Mouse (Mus musculus) spleen, adult 2 months (tissue): Measurements from ENCODE around the gene Olfr814. TPM values are rescaled to one million over a fixed set of nuclear protein-coding genes. Genes with fewer than 3 reads are reported as not detected.
"Not testable (repeated sequence)": the region's sequence is repeated elsewhere in the genome, so short reads cannot be mapped to it uniquely, and the experiment has no call there.

Source experiments
- DNase-seq, 2 experiments: peaks; one replicate each; pipeline versions ENCODE4 v3.0.0 to v3.0.0-alpha.2; 2012 to 2021; ENCODE audit warnings: low spot score in 2 of 2, low read depth in 1 of 2
- H3K27ac ChIP-seq: fragments of 200-500 bp; 2 replicates; pipeline ENCODE4 v1.5.1; 2012; ENCODE audit warnings: low read length, inconsistent platforms; ENCODE audit not compliant: insufficient read depth
- H3K27me3 ChIP-seq: fragments of 200-500 bp; 2 replicates; pipeline ENCODE4 v1.6.1; 2012; ENCODE audit warnings: mild to moderate bottlenecking, moderate library complexity, low read length, inconsistent platforms; ENCODE audit not compliant: control insufficient read depth, insufficient read depth
- H3K36me3 ChIP-seq: fragments of 200-500 bp; 2 replicates; pipeline ENCODE4 v1.6.1; 2012; ENCODE audit warnings: mild to moderate bottlenecking, low read length, inconsistent platforms; ENCODE audit not compliant: control insufficient read depth, insufficient read depth
- H3K4me1 ChIP-seq: fragments of 200-500 bp; 2 replicates; pipeline ENCODE4 v1.6.1; 2011; ENCODE audit warnings: inconsistent platforms; ENCODE audit not compliant: control insufficient read depth, insufficient read depth, insufficient read length
- H3K4me3 ChIP-seq: fragments of 200-500 bp; 2 replicates; pipeline ENCODE4 v1.5.1; 2011; ENCODE audit warnings: mild to moderate bottlenecking, inconsistent platforms; ENCODE audit not compliant: insufficient read depth, insufficient read length; ENCODE audit errors: extremely low read depth
- CTCF ChIP-seq: fragments of 200-500 bp; IDR thresholded peaks from 2 replicates; pipeline ENCODE4 v1.5.1; 2011; ENCODE audit warnings: mild to moderate bottlenecking, inconsistent platforms; ENCODE audit not compliant: insufficient read depth, insufficient read length, insufficient replicate concordance; ENCODE audit errors: extremely low read depth
- POLR2A ChIP-seq: fragments of 200-500 bp; IDR thresholded peaks from 2 replicates; pipeline ENCODE4 v1.6.1; 2011; ENCODE audit warnings: low read depth, low read length, inconsistent platforms
- WGBS: fragments of 180-500 bp; shearing (Covaris S2); methylation state at CpG from one replicate; pipeline ENCODE4 v1.1.7; 2018; 5-methylcytosine and 5-hydroxymethylcytosine counted together
- polyA plus RNA-seq: library from polyadenylated mRNA; depleted of rRNA; stranded (reverse); fragments of >200 nt; gene quantifications from 2 replicates; pipeline ENCODE4 v1.2.3, GENCODE M21; 2012; rRNA removed

The Olfr814 gene
- polyA plus RNA-seq = not detected in 2 replicates

DNA sequence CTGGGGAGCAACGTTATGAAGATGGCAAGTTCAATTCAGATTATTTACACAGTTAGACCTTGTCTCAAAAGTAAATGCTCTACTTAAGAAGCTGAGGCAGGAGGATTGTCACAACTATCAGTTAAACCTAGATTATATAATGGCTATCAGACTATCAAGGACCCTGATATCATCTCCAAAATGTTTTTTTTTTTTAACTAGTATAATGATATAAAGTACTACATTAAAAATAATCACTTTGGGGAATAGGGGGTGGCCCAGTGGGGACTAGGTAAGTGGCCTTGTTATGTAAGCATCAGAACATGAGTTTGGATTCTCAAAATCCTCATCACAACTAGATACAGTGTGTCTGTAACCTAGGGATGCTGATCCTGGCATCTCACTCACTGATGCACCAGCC, at the start of gene Olfr814:
Olfr814 (minus strand) TSS at position 101 of the 400 bp plus-strand sequence.
- H3K27me3 ChIP-seq, H3K27ac ChIP-seq, H3K4me1 ChIP-seq, DNase-seq, H3K36me3 ChIP-seq, H3K4me3 ChIP-seq: not testable (repeated sequence)
- WGBS = 77% methylated on average over 1 of the region's 1 CpGs

DNA sequence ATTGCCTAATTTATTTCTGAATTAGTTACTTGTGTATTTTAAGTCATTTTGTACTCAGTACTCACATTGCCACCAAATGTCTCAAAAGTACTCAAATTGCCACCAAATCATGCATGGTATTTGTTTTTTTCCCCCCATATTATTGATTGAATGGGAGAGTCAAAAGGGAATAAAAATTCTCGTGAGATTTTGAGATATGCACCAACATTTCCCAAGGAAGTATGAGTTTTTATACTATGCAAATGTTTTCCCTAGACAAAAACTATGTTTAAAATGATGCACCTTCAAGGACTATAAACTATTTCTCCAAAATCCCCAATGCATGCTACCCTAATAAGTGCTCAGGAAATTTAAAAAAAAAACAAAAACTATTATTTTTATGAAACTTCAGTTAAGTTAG, 35.8 kb upstream of the Olfr814 start, which contains the start of gene Olfr816:
Olfr816 (minus strand) TSS at position 101 of the 400 bp plus-strand sequence.
- H3K27me3 ChIP-seq = no peaks in the 10 kb centered on the region
- WGBS = 56% methylated on average over 1 of the region's 1 CpGs
- TF ChIP-seq CTCF (no peak), POLR2A (no peak)
- no peaks in the 10 kb centered on the region for H3K4me1 ChIP-seq
- no peak for DNase-seq
- H3K36me3 ChIP-seq = no peaks in the 10 kb centered on the region
- no peak within 1 kb of the TSS for H3K4me3 ChIP-seq
- H3K27ac ChIP-seq = no peak within 1 kb of the TSS

DNA sequence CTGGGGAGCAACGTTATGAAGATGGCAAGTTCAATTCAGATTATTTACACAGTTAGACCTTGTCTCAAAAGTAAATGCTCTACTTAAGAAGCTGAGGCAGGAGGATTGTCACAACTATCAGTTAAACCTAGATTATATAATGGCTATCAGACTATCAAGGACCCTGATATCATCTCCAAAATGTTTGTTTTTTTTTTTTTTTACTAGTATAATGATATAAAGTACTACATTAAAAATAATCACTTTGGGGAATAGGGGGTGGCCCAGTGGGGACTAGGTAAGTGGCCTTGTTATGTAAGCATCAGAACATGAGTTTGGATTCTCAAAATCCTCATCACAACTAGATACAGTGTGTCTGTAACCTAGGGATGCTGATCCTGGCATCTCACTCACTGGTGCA, 26.1 kb upstream of the Olfr814 start, which contains the start of gene Olfr815:
Olfr815 (minus strand) TSS at position 101 of the 400 bp plus-strand sequence.
- not testable (repeated sequence) for DNase-seq, H3K4me3 ChIP-seq, H3K27me3 ChIP-seq, H3K27ac ChIP-seq, H3K36me3 ChIP-seq, H3K4me1 ChIP-seq
- WGBS = 65% methylated on average over 1 of the region's 1 CpGs

DNA sequence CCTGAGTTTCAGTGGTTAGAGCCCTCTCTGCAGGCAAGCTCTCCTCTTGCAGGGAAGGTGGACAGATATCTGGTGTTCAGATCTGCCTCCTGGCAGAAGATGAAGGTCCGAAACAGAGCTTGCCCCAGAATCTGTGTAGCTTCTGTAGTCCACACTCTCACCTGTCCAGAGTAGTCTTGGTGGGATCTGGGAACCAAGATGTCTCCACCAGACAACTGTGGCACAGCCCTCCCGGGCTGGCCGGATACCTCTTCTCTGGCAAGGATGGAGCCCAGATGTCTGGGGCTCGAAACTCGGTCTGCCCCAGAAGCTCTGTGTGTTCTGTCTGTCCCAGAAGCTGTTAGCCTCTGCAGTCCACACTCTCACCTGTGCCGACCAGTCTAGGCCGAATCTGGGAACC, 6.3 kb upstream of the Olfr814 start:
- TF ChIP-seq CTCF (no peak), POLR2A (no peak)
- no peaks in the 10 kb centered on the region for H3K4me1 ChIP-seq
- no peaks in the 10 kb centered on the region for H3K27me3 ChIP-seq
- no peak for DNase-seq
- no peaks in the 10 kb centered on the region for H3K36me3 ChIP-seq
- H3K27ac ChIP-seq = no peak overlapping the region
- WGBS = 85% methylated on average over 7 of the region's 7 CpGs
- no peak overlapping the region for H3K4me3 ChIP-seq

DNA sequence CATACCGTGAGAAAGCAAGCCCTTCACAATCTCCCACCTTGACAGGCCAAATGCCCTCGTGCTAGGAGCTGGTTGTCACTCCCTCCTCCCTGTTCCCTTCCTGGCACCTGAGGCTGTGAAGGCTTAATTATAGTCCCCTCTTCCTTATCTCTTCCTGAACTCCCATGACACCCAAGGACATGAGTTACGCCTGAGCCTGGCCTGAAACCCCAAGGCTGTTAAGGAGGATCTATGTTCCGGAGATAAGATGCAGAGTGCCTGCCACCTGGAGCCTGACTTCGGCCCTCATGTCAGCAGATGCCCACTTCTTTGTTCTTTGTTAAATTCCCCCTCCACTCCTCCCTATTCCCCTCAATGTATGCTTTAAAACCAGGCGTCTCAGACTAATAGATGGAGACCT, 5.8 kb upstream of the Olfr814 start:
- H3K27ac ChIP-seq, H3K4me1 ChIP-seq, H3K4me3 ChIP-seq, DNase-seq, H3K36me3 ChIP-seq, H3K27me3 ChIP-seq: not testable (repeated sequence)
- 76% methylated on average over 6 of the region's 6 CpGs for WGBS

DNA sequence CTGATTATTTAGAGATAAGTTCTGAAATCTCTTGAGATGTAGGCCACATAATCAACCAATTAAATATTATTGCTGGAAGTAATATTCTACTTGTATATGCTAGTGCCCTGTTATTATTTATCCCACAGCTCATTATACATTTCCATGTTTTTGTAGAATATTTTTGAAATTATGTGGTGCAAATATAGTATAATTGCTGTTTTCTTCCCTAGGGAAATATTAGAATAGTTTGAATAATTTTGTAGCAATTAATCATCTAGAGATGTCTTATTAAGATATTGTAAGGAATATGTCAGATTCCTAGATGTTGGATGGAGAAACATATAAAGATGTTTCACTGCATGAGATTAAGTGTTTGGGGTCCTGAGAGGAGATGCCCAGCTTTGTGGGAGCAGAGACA, 24.6 kb downstream of the Olfr814 start, which contains the start of gene Olfr813:
Olfr813 (plus strand) TSS at position 301 of the 400 bp plus-strand sequence.
- no peaks in the 10 kb centered on the region for H3K36me3 ChIP-seq
- no peak for DNase-seq
- no peaks in the 10 kb centered on the region for H3K4me1 ChIP-seq
- TF ChIP-seq POLR2A = no peak
- TF ChIP-seq CTCF = no peak
- H3K27ac ChIP-seq = no peak within 1 kb of the TSS
- H3K27me3 ChIP-seq = no peaks in the 10 kb centered on the region
- no peak within 1 kb of the TSS for H3K4me3 ChIP-seq

DNA sequence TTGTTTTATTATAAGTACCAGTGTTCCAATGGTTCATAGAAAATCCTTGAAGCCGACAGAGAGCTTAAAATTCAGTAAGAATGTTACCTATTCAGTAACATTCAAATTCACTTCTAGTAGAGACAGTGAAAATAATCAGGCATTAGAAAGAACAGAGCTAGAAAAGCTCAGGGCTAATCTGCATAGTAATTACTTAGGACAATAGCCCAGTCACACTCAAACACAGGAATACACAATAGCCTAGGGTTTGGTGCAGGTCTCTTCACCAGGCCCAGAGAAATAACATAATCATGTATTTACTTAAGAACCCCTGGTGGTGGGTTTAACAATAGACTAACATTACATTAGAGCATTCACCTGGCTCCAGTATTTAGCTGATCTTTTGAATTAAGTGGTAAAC, 32.3 kb downstream of the Olfr814 start:
- Histone ChIP-seq H3K36me3 (no peaks in the 10 kb centered on the region), H3K27me3 (no peaks in the 10 kb centered on the region), H3K4me1 (no peaks in the 10 kb centered on the region), H3K4me3 (no peak overlapping the region), H3K27ac (no peak overlapping the region)
- no peak for TF ChIP-seq POLR2A
- no peak for TF ChIP-seq CTCF
- WGBS = 79% methylated on average over 1 of the region's 1 CpGs
- DNase-seq = no peak

DNA sequence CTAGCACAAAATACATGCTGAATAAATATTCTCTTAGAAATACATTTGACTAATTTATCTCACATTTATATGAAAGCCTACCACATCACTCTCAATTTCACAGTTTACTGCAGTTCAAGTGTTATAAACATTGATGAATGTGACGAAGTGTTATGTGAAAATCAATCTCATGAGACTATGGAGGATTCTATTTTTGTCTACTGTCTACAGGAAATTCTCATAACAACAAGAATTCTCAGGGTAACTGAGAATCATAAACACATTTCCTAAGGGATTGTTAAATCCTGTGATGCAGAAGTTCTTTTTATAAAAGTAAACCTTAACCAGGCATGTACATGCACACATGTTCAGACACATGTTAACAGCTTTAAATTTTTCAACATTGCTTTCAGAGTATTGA, 33.7 kb downstream of the Olfr814 start, which contains the start of gene Olfr812:
Olfr812 (minus strand) TSS at position 101 of the 400 bp plus-strand sequence.
- 62% methylated on average over 1 of the region's 1 CpGs for WGBS
- no peak for DNase-seq
- Histone ChIP-seq H3K27me3 (no peaks in the 10 kb centered on the region), H3K4me3 (no peak within 1 kb of the TSS), H3K27ac (no peak within 1 kb of the TSS), H3K36me3 (no peaks in the 10 kb centered on the region), H3K4me1 (no peaks in the 10 kb centered on the region)
- TF ChIP-seq POLR2A = no peak
- no peak for TF ChIP-seq CTCF

Other genes with a start within 250 kb of the Olfr814 start
- gene Olfr799, start 242.4 kb downstream of the Olfr814 start, polyA plus RNA-seq = not detected in 2 replicates
- gene Olfr800, start 222.2 kb downstream of the Olfr814 start, polyA plus RNA-seq = not detected in 2 replicates
- gene Olfr801, start 206.0 kb downstream of the Olfr814 start, polyA plus RNA-seq = not detected in 2 replicates
- not detected in 2 replicates for gene Olfr802, start 191.7 kb downstream of the Olfr814 start, polyA plus RNA-seq
- gene Olfr803, start 185.6 kb downstream of the Olfr814 start, polyA plus RNA-seq = not detected in 2 replicates
- not detected in 2 replicates for gene Olfr804, start 176.6 kb downstream of the Olfr814 start, polyA plus RNA-seq
- gene Olfr805, start 150.5 kb downstream of the Olfr814 start, polyA plus RNA-seq = not detected in 2 replicates
- gene Olfr806, start 137.9 kb downstream of the Olfr814 start, polyA plus RNA-seq = not detected in 2 replicates
- not detected in 2 replicates for gene Olfr807, start 122.1 kb downstream of the Olfr814 start, polyA plus RNA-seq
- not detected in 2 replicates for gene Olfr808, start 114.4 kb downstream of the Olfr814 start, polyA plus RNA-seq
- gene Olfr809, start 105.2 kb downstream of the Olfr814 start, polyA plus RNA-seq = not detected in 2 replicates
- gene Olfr810, start 84.9 kb downstream of the Olfr814 start, polyA plus RNA-seq = not detected in 2 replicates
- gene Olfr811, start 75.5 kb downstream of the Olfr814 start, polyA plus RNA-seq = not detected in 2 replicates
- not detected in 2 replicates for gene Olfr812, start 33.8 kb downstream of the Olfr814 start, polyA plus RNA-seq
- not detected in 2 replicates for gene Olfr813, start 24.5 kb downstream of the Olfr814 start, polyA plus RNA-seq
- not detected in 2 replicates for gene Olfr815, start 26.0 kb upstream of the Olfr814 start, polyA plus RNA-seq
- gene Olfr816, start 35.7 kb upstream of the Olfr814 start, polyA plus RNA-seq = not detected in 2 replicates
- not detected in 2 replicates for gene Olfr818, start 69.2 kb upstream of the Olfr814 start, polyA plus RNA-seq
- not detected in 2 replicates for gene Olfr819, start 87.4 kb upstream of the Olfr814 start, polyA plus RNA-seq
- not detected in 2 replicates for gene Olfr247, start 96.3 kb upstream of the Olfr814 start, polyA plus RNA-seq
- gene Gm10310, start 105.2 kb upstream of the Olfr814 start, polyA plus RNA-seq = not detected in 2 replicates
- not detected in 2 replicates for gene Olfr820, start 132.8 kb upstream of the Olfr814 start, polyA plus RNA-seq
- gene Olfr821, start 150.5 kb upstream of the Olfr814 start, polyA plus RNA-seq = not detected in 2 replicates
- gene Olfr822, start 191.4 kb upstream of the Olfr814 start, polyA plus RNA-seq = not detected in 2 replicates
- gene Olfr823, start 235.5 kb upstream of the Olfr814 start, polyA plus RNA-seq = not detected in 2 replicates